Mouse (Mus musculus): ENCODE results near the gene Timm22. TPM values are rescaled to one million over a fixed set of nuclear protein-coding genes. Genes with fewer than 3 reads are reported as not detected.

Timm22 gene
- polyA plus RNA-seq, 1 experiment from 2014 or later, result 81.6 TPM

- Histone ChIP-seq H3K27ac (ENCODE audit: low read length) (no peak overlapping the region), H3K9me3 (replicated peaks; ENCODE audit: control insufficient read depth, low read length) (no peaks in the 10 kb centered on the region), H3K36me3 (ENCODE audit: control insufficient read depth, insufficient read depth) (no peaks in the 10 kb centered on the region; the same call in 1 of the 2 replicates), H3K27me3 (ENCODE audit: control insufficient read depth, insufficient read depth, low read length) (no peaks in the 10 kb centered on the region), H3K4me2 (ENCODE audit: low read depth, low read length) (peak overlapping the region; percentile 84), H3K4me1 (ENCODE audit: control insufficient read depth, insufficient read depth, low read length) (peaks cover 43% of the 10 kb centered on the region), H3K9ac (ENCODE audit: low read length) (no peak overlapping the region), H3K4me3 (ENCODE audit: low read length) (peak overlapping the region; percentile 58)
- 66% methylated on average over 5 of the region's 5 CpGs for WGBS
- ATAC-seq (replicated peaks; ENCODE audit: extremely low read depth, insufficient read depth, low FRiP score), result no peak
Measured at GRCm38 (mm10) chr11:76436009-76436408, 29.3 kb downstream of the Timm22 start.

DNA sequence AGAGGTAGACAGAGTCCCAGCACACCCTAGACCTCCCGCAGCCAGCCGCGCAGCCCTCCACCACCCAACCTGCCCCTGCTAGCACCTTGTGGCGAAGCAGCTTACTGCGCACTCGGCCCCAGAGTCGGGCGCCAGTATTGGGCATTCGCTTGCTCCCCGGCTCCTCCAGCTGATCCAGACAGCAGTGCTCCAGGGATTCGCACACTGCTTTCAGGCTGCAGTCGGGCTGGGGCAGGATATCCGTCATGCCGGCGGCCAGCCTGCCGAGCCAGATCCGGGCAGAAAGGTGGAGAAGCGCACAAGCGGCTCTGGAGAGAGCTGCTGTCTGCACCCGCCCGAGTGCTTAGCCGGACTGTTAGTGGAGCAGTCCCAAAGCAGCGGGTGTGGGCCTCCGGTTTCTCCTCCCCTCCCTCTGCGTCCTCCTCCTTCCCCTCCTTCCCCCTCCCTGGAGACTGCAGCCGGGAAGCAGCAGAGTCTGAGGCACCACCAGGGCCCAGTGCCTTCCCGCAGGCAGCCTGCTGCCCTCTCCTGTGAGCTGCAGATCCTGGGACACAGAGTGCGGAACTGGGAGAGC is 30.2 kb downstream of the Timm22 start:
- Histone ChIP-seq H3K36me3 (ENCODE audit: control insufficient read depth, insufficient read depth) (no peaks in the 10 kb centered on the region; the same call in 1 of the 2 replicates), H3K4me2 (ENCODE audit: low read depth, low read length) (peak overlapping the region; percentile 84), H3K9me3 (replicated peaks; ENCODE audit: control insufficient read depth, low read length) (no peaks in the 10 kb centered on the region), H3K27me3 (ENCODE audit: control insufficient read depth, insufficient read depth, low read length) (no peaks in the 10 kb centered on the region), H3K9ac (ENCODE audit: low read length) (peak overlapping the region; percentile 74), H3K4me1 (ENCODE audit: control insufficient read depth, insufficient read depth, low read length) (peaks cover 40% of the 10 kb centered on the region), H3K4me3 (ENCODE audit: low read length) (peak overlapping the region; percentile 58), H3K27ac (ENCODE audit: low read length) (peak overlapping the region; percentile 87)
- WGBS, result 7% methylated on average over 28 of the region's 28 CpGs
- peak; percentile 89 for ATAC-seq (replicated peaks; ENCODE audit: extremely low read depth, insufficient read depth, low FRiP score)

- WGBS, result 34% methylated on average over 3 of the region's 3 CpGs
- Histone ChIP-seq H3K27ac (ENCODE audit: low read length) (no peak overlapping the region), H3K9ac (ENCODE audit: low read length) (no peak overlapping the region), H3K9me3 (replicated peaks; ENCODE audit: control insufficient read depth, low read length) (no peaks in the 10 kb centered on the region), H3K36me3 (ENCODE audit: control insufficient read depth, insufficient read depth) (no peaks in the 10 kb centered on the region; the same call in 1 of the 2 replicates), H3K27me3 (ENCODE audit: control insufficient read depth, insufficient read depth, low read length) (no peaks in the 10 kb centered on the region), H3K4me1 (ENCODE audit: control insufficient read depth, insufficient read depth, low read length) (peaks cover 30% of the 10 kb centered on the region), H3K4me2 (ENCODE audit: low read depth, low read length) (no peak overlapping the region), H3K4me3 (ENCODE audit: low read length) (no peak overlapping the region)
- no peak for ATAC-seq (replicated peaks; ENCODE audit: extremely low read depth, insufficient read depth, low FRiP score)
Measured at GRCm38 (mm10) chr11:76439666-76440065, 32.9 kb downstream of the Timm22 start.

GRCm38 (mm10) chr11:76445459-76445858 is 38.7 kb downstream of the Timm22 start:
- no peak for ATAC-seq (replicated peaks; ENCODE audit: extremely low read depth, insufficient read depth, low FRiP score)
- no peaks in the 10 kb centered on the region for H3K27me3 ChIP-seq (ENCODE audit: control insufficient read depth, insufficient read depth, low read length)
- peaks cover 3% of the 10 kb centered on the region; the same call in 1 of the 2 replicates for H3K4me1 ChIP-seq (ENCODE audit: control insufficient read depth, insufficient read depth, low read length)
- H3K4me3 ChIP-seq (ENCODE audit: low read length), result no peak overlapping the region
- no peaks in the 10 kb centered on the region for H3K9me3 ChIP-seq (replicated peaks; ENCODE audit: control insufficient read depth, low read length)
- H3K9ac ChIP-seq (ENCODE audit: low read length), result no peak overlapping the region
- no peak overlapping the region for H3K27ac ChIP-seq (ENCODE audit: low read length)
- WGBS, result 60% methylated on average over 8 of the region's 8 CpGs
- H3K36me3 ChIP-seq (ENCODE audit: control insufficient read depth, insufficient read depth), result peaks cover 2% of the 10 kb centered on the region
- no peak overlapping the region for H3K4me2 ChIP-seq (ENCODE audit: low read depth, low read length)

DNA sequence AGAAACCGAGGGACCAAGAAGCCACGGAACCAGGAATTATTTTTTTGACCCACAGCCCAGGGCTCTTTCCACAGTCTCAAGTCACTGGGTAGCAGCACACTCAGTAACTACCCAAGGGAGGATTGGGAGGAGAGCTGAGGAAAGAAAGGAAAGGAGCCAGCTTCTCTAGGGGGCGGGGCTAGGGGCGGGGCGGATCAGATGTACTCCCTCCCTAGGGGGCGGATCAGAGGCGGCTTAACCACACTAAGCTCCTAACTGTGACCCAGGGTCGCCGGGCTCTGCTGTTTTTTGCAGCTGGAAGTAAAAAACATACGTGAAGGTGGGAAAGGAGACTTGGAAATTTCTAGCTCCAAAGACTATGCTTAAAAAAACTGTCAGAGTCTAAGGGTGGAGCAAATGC is 39.5 kb downstream of the Timm22 start:
- Histone ChIP-seq H3K4me3 (ENCODE audit: low read length) (no peak overlapping the region), H3K27ac (ENCODE audit: low read length) (no peak overlapping the region), H3K4me2 (ENCODE audit: low read depth, low read length) (no peak overlapping the region), H3K9ac (ENCODE audit: low read length) (no peak overlapping the region), H3K4me1 (ENCODE audit: control insufficient read depth, insufficient read depth, low read length) (peaks cover 3% of the 10 kb centered on the region; the same call in 1 of the 2 replicates), H3K27me3 (ENCODE audit: control insufficient read depth, insufficient read depth, low read length) (no peaks in the 10 kb centered on the region), H3K9me3 (replicated peaks; ENCODE audit: control insufficient read depth, low read length) (no peaks in the 10 kb centered on the region), H3K36me3 (ENCODE audit: control insufficient read depth, insufficient read depth) (peaks cover 3% of the 10 kb centered on the region)
- 13% methylated on average over 10 of the region's 10 CpGs for WGBS
- ATAC-seq (replicated peaks; ENCODE audit: extremely low read depth, insufficient read depth, low FRiP score), result no peak

- peaks cover 3% of the 10 kb centered on the region; the same call in 1 of the 2 replicates for H3K4me1 ChIP-seq (ENCODE audit: control insufficient read depth, insufficient read depth, low read length)
- H3K36me3 ChIP-seq (ENCODE audit: control insufficient read depth, insufficient read depth), result peaks cover 18% of the 10 kb centered on the region
- peak; percentile 20; the same call in 1 of the 2 replicates for ATAC-seq (replicated peaks; ENCODE audit: extremely low read depth, insufficient read depth, low FRiP score)
- H3K27ac ChIP-seq (ENCODE audit: low read length), result peak overlapping the region; percentile 33; the same call in 1 of the 2 replicates
- 43% methylated on average over 15 of the region's 15 CpGs for WGBS
- no peaks in the 10 kb centered on the region for H3K27me3 ChIP-seq (ENCODE audit: control insufficient read depth, insufficient read depth, low read length)
- H3K9me3 ChIP-seq (replicated peaks; ENCODE audit: control insufficient read depth, low read length), result no peaks in the 10 kb centered on the region
- no peak overlapping the region for H3K4me3 ChIP-seq (ENCODE audit: low read length)
- no peak overlapping the region for H3K9ac ChIP-seq (ENCODE audit: low read length)
- H3K4me2 ChIP-seq (ENCODE audit: low read depth, low read length), result no peak overlapping the region
Measured at GRCm38 (mm10) chr11:76449520-76450201, 42.9 kb downstream of the Timm22 start.

- H3K9me3 ChIP-seq (replicated peaks; ENCODE audit: control insufficient read depth, low read length), result no peaks in the 10 kb centered on the region
- H3K9ac ChIP-seq (ENCODE audit: low read length), result no peak overlapping the region
- H3K36me3 ChIP-seq (ENCODE audit: control insufficient read depth, insufficient read depth), result peaks cover 18% of the 10 kb centered on the region
- no peak overlapping the region for H3K4me2 ChIP-seq (ENCODE audit: low read depth, low read length)
- no peak overlapping the region for H3K27ac ChIP-seq (ENCODE audit: low read length)
- H3K4me3 ChIP-seq (ENCODE audit: low read length), result no peak overlapping the region
- 61% methylated on average over 3 of the region's 3 CpGs for WGBS
- no peaks in the 10 kb centered on the region for H3K27me3 ChIP-seq (ENCODE audit: control insufficient read depth, insufficient read depth, low read length)
- peaks cover 3% of the 10 kb centered on the region; the same call in 1 of the 2 replicates for H3K4me1 ChIP-seq (ENCODE audit: control insufficient read depth, insufficient read depth, low read length)
- ATAC-seq (replicated peaks; ENCODE audit: extremely low read depth, insufficient read depth, low FRiP score), result no peak
Measured at GRCm38 (mm10) chr11:76450202-76450561, 43.4 kb downstream of the Timm22 start.

- Histone ChIP-seq H3K4me1 (ENCODE audit: control insufficient read depth, insufficient read depth, low read length) (peaks cover 5% of the 10 kb centered on the region), H3K9me3 (replicated peaks; ENCODE audit: control insufficient read depth, low read length) (no peaks in the 10 kb centered on the region), H3K36me3 (ENCODE audit: control insufficient read depth, insufficient read depth) (peaks cover 24% of the 10 kb centered on the region), H3K27ac (ENCODE audit: low read length) (no peak overlapping the region), H3K4me2 (ENCODE audit: low read depth, low read length) (no peak overlapping the region), H3K27me3 (ENCODE audit: control insufficient read depth, insufficient read depth, low read length) (no peaks in the 10 kb centered on the region), H3K4me3 (ENCODE audit: low read length) (no peak overlapping the region), H3K9ac (ENCODE audit: low read length) (no peak overlapping the region)
- 43% methylated on average over 5 of the region's 5 CpGs for WGBS
- ATAC-seq (replicated peaks; ENCODE audit: extremely low read depth, insufficient read depth, low FRiP score), result peak; percentile 75
Measured at GRCm38 (mm10) chr11:76454492-76454891, 47.7 kb downstream of the Timm22 start.

DNA sequence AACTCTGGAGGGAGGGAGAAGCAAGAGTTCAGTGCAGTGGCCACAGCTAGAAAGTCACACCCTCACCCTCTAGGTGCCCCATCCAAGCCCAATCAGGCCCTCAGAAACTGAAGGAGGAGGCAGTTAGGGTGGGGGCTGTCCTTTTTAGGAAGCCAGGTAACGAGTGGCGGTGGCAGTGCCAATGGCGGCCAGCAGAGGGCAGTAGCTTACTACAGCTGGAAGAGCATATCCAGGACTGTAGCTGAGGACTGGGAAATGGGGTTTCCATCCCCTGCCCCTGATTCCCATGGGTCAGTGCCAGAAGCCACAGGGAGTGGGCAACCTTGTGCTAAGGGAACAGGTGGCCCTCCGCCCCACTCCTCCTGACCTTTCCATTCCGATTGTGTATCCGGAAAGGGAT is 49.5 kb downstream of the Timm22 start:
- no peak overlapping the region for H3K4me3 ChIP-seq (ENCODE audit: low read length)
- H3K9me3 ChIP-seq (replicated peaks; ENCODE audit: control insufficient read depth, low read length), result no peaks in the 10 kb centered on the region
- WGBS, result 14% methylated on average over 6 of the region's 6 CpGs
- peaks cover 5% of the 10 kb centered on the region for H3K4me1 ChIP-seq (ENCODE audit: control insufficient read depth, insufficient read depth, low read length)
- H3K4me2 ChIP-seq (ENCODE audit: low read depth, low read length), result no peak overlapping the region
- H3K9ac ChIP-seq (ENCODE audit: low read length), result no peak overlapping the region
- no peaks in the 10 kb centered on the region for H3K27me3 ChIP-seq (ENCODE audit: control insufficient read depth, insufficient read depth, low read length)
- peaks cover 25% of the 10 kb centered on the region for H3K36me3 ChIP-seq (ENCODE audit: control insufficient read depth, insufficient read depth)
- peak; percentile 35; the same call in 1 of the 2 replicates for ATAC-seq (replicated peaks; ENCODE audit: extremely low read depth, insufficient read depth, low FRiP score)
- no peak overlapping the region for H3K27ac ChIP-seq (ENCODE audit: low read length)

Data from heart, embryonic 16.5 days (tissue).